In the genomic region with DNA sequence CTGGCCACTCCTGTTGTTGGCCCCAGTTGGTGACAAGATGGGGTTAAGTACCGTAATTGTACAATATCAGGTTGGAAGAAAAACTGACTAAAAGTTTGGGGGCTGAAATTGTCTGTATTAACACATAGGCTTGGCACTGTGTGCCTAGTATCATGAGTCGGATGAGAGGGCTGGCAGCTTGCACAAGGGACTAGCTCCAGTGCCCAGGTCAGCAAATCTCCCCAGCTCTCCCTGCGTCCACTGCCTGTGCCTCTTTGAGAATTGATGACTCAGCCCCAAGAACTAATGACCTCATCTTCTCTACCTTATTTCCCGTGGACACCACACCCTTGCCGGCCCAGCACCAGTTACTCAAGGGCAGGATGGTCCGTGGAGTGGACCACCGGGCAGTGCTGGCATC, we compare ENCODE assay signal across 22 mouse cellular contexts. TPM values are rescaled to one million over a fixed set of nuclear protein-coding genes. Genes with fewer than 3 reads are reported as not detected.
DNase-seq lines count a peak whose midpoint lies in the region; ATAC-seq and TF ChIP-seq lines count a peak whose summit lies in the region.
"Had no signal": no experiment of that assay in that cellular context is flagged by ENCODE, and none has a peak within 500 bp of the region (broad histone marks: within the 10 kb centered on the region; RNA-seq: fewer than 3 reads in every experiment).

No protein-coding gene starts in this region.

- H3K36me3 ChIP-seq in forebrain, embryonic 15.5 days = no peaks in the 10 kb centered on the region
- H3K36me3 ChIP-seq in midbrain, embryonic 13.5 days = no peaks in the 10 kb centered on the region
- H3K36me3 ChIP-seq: G1E; heart, embryonic 10.5 days; neural tube, embryonic 12.5 days had no signal

- no peaks in the 10 kb centered on the region for H3K9me3 ChIP-seq in forebrain, embryonic 15.5 days
- H3K9me3 ChIP-seq in midbrain, embryonic 13.5 days = no peaks in the 10 kb centered on the region
- H3K9me3 ChIP-seq: G1E; heart, embryonic 10.5 days; neural tube, embryonic 12.5 days had no signal

- H3K4me3 ChIP-seq in forebrain, embryonic 15.5 days = no peak overlapping the region
- no peak overlapping the region for H3K4me3 ChIP-seq in midbrain, embryonic 13.5 days (replicated peaks)
- H3K4me3 ChIP-seq: heart, embryonic 10.5 days; neural tube, embryonic 12.5 days had no signal

- in situ Hi-C loops in Patski (cut with MboI; ENCODE audit: low pct_unique_long_range_greater_than_20kb) = loop anchor here (5.0 kb wide), 1 partner anchor 152 kb away; a partner anchor contains a TSS

- DNase-seq in 3T3-L1 (ENCODE audit: low read depth, low spot score) (peak; percentile 53), Patski (ENCODE audit: low read depth, low spot score) (no peak)
- DNase-seq in layer of hippocampus, postnatal 36 days = no peak
- no peak for DNase-seq in embryo, embryonic 10 days (ENCODE audit: low spot score)
- DNase-seq: adrenal gland, postnatal 10 days; cerebellum, adult 11-12 months; gastrocnemius, postnatal 25 days; heart, postnatal 10 days; kidney, postnatal 4 days; lung, adult 2 months; thymus, postnatal 25 days had no signal

- 65% methylated on average over 7 of the region's 7 CpGs for WGBS in forebrain, embryonic 15.5 days
- WGBS in midbrain, embryonic 13.5 days = 85% methylated on average over 7 of the region's 7 CpGs

- no peak overlapping the region for H3K4me2 ChIP-seq in forebrain, embryonic 15.5 days (replicated peaks)
- H3K4me2 ChIP-seq in midbrain, embryonic 13.5 days (replicated peaks) = no peak overlapping the region

- no peak overlapping the region for H3K9ac ChIP-seq in forebrain, embryonic 15.5 days (replicated peaks)
- no peak overlapping the region for H3K9ac ChIP-seq in midbrain, embryonic 13.5 days (replicated peaks)
- H3K9ac ChIP-seq: neural tube, embryonic 12.5 days had no signal

- H3K27me3 ChIP-seq in Patski = no peaks in the 10 kb centered on the region
- no peaks in the 10 kb centered on the region for H3K27me3 ChIP-seq in forebrain, embryonic 15.5 days
- peaks cover 16% of the 10 kb centered on the region; the same call in 1 of the 2 replicates for H3K27me3 ChIP-seq in midbrain, embryonic 13.5 days

- H3K27ac ChIP-seq in forebrain, embryonic 15.5 days (replicated peaks) = peak overlapping the region; percentile 92
- peak overlapping the region; percentile 93 for H3K27ac ChIP-seq in midbrain, embryonic 13.5 days
- H3K27ac ChIP-seq: heart, embryonic 10.5 days; macrophage had no signal

- CTCF ChIA-PET in Patski (lab: Charles Lee) = interaction anchor here (0.7 to 10.8 kb wide), 9 partner anchors 10 to 177 kb away, joined by 3 to 107 read pairs (median 4); a partner anchor contains a TSS

- POLR2A ChIA-PET in Patski (lab: Charles Lee) = no interaction called here

- no peak for TF ChIP-seq CTCF in Patski (IDR thresholded peaks at IDR 0.05)

- peak; percentile 38 for ATAC-seq in Patski
- ATAC-seq in forebrain, embryonic 15.5 days (replicated peaks) = no peak
- ATAC-seq in midbrain, embryonic 13.5 days = no peak
- ATAC-seq in activated CD4-positive, CD25-positive, alpha-beta regulatory T cell, adult 4 months = no peak
- ATAC-seq: CD4-positive, CD25-positive, alpha-beta regulatory T cell, adult 4 months; inflammation-experienced regulatory T-cells, adult 6 months had no signal

- H3K4me1 ChIP-seq in forebrain, embryonic 15.5 days = peaks cover 84% of the 10 kb centered on the region
- H3K4me1 ChIP-seq in midbrain, embryonic 13.5 days (replicated peaks) = peaks cover 91% of the 10 kb centered on the region

RNA-seq across cellular contexts. Expression of a gene that starts 13.7 kb away (rescaled TPM):
- polyA plus RNA-seq in Patski (2021) = 52.4 TPM
- 8.7 and 10.8 TPM in 2 replicates for polyA plus RNA-seq in forebrain, embryonic 15.5 days (2015; fragmentation: Nextera tagmentation; extraction: Ambion mirVana)
- polyA plus RNA-seq in midbrain, embryonic 13.5 days (2015; fragmentation: Nextera tagmentation; extraction: Ambion mirVana) = 8.1 and 9.9 TPM in 2 replicates
- total RNA-seq in layer of hippocampus, postnatal 36 days (2021) = 10 to 100 TPM; 11.4 to 13.3 TPM
- 1 to 10 TPM; 3.1 to 3.8 TPM for polyA plus RNA-seq in activated CD4-positive, CD25-positive, alpha-beta regulatory T cell, adult 4 months (2017; shearing (Covaris generic))
- total RNA-seq: liver, adult 2 months; monocyte, adult 5-6 weeks had no signal
- polyA plus RNA-seq: G1E; liver, adult 2 months; macrophage had no signal

RNA-seq across cellular contexts. Expression of a gene that starts 43.6 kb away (rescaled TPM):
- polyA plus RNA-seq in Patski (2021) = 0.13 TPM
- 0.31 and 0.45 TPM in 2 replicates for polyA plus RNA-seq in forebrain, embryonic 15.5 days (2015; fragmentation: Nextera tagmentation; extraction: Ambion mirVana)
- 0.30 and 0.38 TPM in 2 replicates for polyA plus RNA-seq in midbrain, embryonic 13.5 days (2015; fragmentation: Nextera tagmentation; extraction: Ambion mirVana)
- total RNA-seq in layer of hippocampus, postnatal 36 days (2021) = 1 to 10 TPM; 1.5 to 2.0 TPM
- not detected for polyA plus RNA-seq in activated CD4-positive, CD25-positive, alpha-beta regulatory T cell, adult 4 months (2017; shearing (Covaris generic))
- total RNA-seq: liver, adult 2 months had no signal
- polyA plus RNA-seq: CD4-positive, CD25-positive, alpha-beta regulatory T cell, adult 4 months; liver, adult 2 months; macrophage; neural tube, embryonic 12.5 days had no signal
